Mouse (Mus musculus) gastrocnemius, adult 18-20 months (tissue): ENCODE data around the gene Myo1a. TPM values are rescaled to one million over a fixed set of nuclear protein-coding genes. Genes with fewer than 3 reads are reported as not detected.
"Not testable (repeated sequence)": the region's sequence is repeated elsewhere in the genome, so short reads cannot be mapped to it uniquely, and the experiment has no call there.

ENCODE experiments used
- DNase-seq: peaks from one replicate; pipeline ENCODE4 v3.0.0; 2021; ENCODE audit warnings: low spot score
- long read RNA-seq, 2 experiments: library from polyadenylated mRNA; stranded (forward); transcript quantifications; one replicate each; pipeline ENCODE4 v2.0.0; 2021
- total RNA-seq, 2 experiments: library from RNA; stranded (reverse); gene quantifications; 2 replicates each; pipeline ENCODE4 v1.2.3; 2021

The Myo1a gene
- total RNA-seq = not detected
- long read RNA-seq, experiment 1 = 0 reads
- long read RNA-seq, experiment 2 = 0 reads

DNA sequence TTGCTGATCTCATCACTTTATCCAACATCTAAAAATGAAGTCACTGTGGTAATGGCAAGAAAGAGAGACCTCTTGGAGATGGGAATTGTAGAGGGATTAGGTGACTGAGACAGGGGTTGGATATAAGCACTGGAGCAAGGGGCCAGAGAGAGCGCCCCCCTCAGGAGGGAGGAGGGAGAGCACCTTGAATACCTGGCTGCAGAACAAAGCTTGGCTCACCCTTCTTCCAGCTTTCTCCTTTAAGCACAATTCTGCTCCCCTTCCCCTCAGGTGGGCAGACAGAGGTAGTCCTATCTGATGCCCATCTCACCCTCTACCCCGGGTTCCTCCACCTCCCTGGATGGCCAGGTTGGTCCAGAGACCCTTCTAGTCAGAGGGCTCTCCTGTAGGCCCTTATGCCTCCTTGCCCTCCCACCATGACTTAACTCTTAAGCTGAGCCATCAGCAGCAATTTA lies at the start of gene Myo1a:
Gene Myo1a, plus strand, starts transcription at position 405 of the 455 bp plus-strand sequence.
- DNase-seq = no peak

DNA sequence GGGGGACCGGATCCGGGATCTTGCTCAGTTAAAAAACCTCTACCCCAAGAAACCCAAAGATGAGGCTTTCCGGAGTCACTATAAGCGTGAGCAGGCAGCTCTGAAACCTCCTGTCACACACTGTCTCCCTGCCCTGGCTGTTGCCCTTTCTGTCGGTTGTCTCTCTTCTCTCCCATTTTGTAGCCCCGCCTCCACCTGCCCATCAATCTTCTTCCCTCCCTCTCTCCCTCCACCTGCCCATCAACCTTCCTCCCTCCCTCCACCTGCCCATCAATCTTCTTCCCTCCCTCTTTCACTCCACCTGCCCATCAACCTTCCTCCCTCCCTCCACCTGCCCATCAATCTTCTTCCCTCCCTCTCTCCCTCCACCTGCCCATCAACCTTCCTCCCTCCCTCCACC lies 47.4 kb upstream of the Myo1a start:
- not testable (repeated sequence) for DNase-seq

DNA sequence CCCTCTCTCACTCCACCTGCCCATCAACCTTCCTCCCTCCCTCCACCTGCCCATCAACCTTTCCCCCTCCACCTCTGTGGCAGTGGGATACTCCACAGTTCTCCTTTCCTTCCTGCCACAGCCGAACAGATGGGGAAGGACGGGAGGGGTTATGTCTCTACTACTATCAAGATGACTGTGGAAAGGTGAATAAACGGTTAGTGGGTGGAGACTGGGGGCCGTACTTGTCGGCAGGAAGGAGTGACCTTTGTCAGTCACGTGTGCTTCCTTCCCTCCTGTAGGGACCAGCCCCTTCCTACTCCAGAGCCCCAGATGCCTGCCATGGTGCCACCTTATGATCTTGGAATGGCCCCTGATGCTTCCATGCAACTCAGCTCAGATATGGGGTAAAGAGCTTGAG lies 46.9 kb upstream of the Myo1a start:
- no peak for DNase-seq

DNA sequence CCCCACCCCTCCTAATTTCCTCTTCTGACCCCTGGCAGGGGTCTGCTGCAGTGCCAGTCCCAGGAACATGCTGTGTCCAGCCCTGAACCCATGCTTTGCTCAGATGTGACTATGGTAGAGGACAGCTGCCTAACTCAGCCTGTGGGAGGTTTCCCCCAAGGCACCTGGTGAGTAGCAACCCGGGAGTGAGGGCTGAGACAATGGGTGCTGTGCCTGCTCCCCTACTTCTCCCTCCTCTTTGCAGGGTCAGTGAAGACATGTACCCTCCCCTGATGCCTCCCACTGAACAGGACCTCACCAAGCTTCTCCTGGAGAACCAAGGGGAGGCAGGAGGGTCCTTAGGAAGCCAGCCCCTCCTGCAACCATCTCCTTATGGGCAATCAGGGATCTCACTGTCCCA lies 45.4 kb upstream of the Myo1a start:
- no peak for DNase-seq

GRCm38 (mm10) chr10:127661291-127661914 lies 43.6 kb upstream of the Myo1a start:
- no peak for DNase-seq

GRCm38 (mm10) chr10:127661915-127662663 lies 42.9 kb upstream of the Myo1a start:
- no peak for DNase-seq

DNA sequence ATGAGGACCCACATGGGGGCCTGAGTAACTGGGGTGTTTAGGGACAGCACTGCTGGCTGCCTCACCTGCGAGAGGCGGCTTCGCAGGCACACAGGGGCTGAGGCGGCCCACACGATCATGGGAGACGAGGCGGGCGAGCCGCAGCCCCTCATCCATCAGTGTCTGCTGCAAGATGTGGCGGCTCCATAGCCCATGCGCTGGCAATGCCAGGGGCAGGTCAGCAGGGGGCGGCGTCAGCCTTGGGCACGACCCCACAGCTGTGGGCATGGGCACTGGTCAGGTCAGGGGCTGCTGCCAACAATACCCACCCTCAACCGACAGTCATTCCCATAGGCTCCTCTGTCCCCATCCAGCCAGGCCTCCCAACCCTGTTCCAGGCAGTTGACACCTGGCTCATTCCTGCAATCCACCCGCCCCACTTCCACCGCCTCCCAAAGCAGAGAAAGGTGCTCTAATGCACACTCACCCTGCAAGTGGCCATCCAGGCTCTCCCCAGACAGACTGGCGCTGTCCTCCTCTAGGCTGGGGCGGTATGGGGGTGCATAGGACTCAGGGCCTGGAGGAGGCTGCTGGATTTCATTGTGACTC lies 42.2 kb upstream of the Myo1a start:
- no peak for DNase-seq

DNA sequence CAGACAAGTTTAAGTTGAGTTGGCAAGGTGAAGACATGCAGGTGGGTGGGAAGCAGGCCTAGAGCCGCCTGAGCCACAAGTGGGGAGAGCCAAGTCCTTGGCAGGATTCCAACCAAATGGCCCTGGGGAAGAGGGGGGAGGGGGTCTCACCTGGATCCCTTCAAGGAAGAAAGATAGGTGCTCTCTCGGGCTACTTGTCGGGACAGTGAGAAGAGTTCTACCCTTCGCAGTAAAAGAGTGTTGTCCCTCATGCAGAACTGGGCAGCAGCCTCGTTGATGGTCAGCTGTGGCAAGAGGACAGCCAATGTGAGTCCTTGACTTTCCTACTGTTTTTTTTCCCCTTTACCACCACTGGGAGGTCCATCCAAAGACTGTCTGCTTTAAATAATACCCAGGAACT lies 41.4 kb upstream of the Myo1a start:
- DNase-seq = no peak

- DNase-seq = no peak
These were observed 40.8 kb upstream of the Myo1a start for GRCm38 (mm10) chr10:127664166-127664565.

- no peak for DNase-seq
These were observed 40.1 kb upstream of the Myo1a start for GRCm38 (mm10) chr10:127664891-127665290.

DNA sequence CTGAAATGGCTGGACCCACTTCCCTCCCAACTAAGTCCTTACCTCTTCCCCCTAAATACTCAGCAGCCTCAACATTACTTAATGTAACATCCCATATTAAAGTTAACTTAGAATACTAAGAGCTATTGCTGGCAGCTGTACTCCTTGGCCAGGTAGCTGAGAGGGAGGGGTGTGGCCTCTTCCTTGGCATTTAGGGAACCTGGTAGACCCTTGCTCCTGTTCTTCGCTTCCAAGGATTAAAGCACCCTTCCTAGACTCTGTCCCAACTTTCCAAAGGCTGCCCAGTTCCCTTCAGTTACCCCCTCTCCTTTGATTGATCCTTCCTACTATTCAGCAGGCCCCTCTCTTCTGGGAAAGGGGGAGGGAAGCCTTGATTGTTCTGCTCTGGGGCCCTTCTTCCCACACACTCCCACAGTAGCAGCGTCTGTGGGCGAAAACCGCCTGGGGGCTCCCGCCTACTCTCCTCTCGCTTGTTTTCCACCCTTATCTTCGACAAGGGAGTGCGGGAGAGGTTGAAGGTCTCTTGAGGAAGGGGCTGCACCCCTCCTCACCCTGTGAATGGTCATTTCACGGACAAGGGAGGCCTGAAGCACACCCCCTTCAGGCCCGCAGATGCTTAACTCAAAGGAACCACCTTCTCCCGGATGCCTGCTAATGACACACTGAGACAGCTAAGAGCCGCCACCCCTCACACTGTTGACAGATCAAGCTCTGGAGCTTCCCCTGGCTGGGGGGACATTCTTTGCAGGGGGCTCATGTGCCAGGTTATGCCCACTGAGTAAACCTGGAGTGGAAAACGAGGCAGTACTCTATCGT lies 39.4 kb upstream of the Myo1a start:
- DNase-seq = no peak

GRCm38 (mm10) chr10:127666501-127667268 lies 38.3 kb upstream of the Myo1a start, which contains the start of gene Nemp1:
Nemp1 (plus strand) TSS chr10:127666901.
- peak; percentile 81 for DNase-seq

DNA sequence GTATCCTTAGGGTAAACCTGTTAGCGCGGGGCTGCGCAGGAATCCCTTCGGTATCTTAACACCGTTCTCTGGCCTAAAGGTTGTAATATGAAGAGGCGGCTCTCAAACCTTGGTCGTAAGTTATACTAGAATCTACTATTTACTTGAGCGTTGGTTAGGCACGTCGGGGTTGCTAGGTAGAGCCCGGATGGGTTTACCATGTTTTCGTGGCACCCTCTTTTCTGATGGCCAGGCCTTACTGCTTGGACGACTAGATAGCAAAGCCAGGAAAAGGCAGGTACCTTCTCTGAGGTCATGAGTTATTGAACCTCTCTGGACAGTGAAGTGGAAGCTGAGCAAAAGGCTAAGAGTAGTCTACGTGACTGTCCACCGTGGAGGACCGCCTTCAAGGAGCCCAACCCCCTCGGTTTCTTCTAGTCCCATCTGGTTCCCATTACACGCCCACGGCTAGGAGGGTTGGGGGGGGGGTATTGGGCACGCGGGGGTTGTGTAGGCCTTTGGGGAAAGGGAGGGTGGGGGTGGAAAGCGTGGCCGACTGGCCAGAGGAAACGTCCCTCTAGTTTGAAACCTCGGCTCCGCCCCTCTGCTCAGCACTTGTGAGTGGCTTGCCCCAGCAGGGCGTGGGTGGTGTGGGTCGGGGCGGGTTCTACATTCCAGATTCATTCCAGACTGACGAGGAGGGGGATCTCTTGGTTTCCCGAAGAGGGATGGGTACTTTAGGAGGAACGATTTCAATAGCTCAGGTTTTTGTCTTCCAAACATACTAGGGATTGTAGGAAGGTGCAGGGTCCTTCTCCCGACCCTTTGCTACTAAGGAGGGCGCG lies 37.5 kb upstream of the Myo1a start:
- DNase-seq = peak; percentile 90

GRCm38 (mm10) chr10:127668093-127669050 lies 36.6 kb upstream of the Myo1a start, which contains the start of gene Nab2:
Nab2 (minus strand) TSS chr10:127668568.
- DNase-seq = peak; percentile 80

DNA sequence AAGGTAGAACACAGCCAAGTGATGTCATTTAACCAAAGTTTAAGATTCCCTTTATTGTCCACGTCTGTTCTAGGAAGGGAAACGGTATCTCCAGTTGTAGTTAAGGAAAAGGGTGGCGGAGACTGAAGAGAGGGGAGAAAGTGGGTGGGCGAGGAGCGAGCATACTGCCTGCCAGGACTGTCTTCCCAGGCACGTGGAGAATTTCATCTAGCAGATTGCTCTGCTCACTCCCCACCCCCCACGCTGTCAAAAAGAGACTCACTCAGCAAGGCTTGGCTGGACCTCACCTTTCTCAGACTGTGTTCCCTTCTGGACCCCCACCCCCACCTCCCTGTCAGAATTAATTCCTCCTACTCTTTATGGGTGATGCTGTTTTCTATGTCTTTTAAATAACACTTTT lies 35.8 kb upstream of the Myo1a start:
- no peak for DNase-seq

DNA sequence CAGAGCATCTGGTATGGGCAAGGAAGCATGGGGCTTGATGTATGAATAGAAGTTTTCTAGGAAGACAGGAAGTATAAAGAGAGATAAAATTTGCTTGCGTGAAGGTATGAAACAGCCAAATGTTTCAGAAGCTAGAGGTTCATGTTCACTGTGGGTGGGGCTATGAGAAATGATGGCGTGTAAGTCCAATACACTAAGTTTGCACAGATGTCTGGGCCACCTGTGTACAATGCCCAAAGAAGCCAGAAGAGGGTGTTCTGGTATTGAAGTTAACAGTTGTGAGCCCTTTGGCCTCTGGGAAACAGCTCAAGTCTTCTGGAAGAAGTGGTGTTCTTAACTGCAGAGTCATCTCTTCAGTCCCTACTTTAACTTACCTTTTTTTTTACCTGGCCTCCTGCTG lies 34.8 kb upstream of the Myo1a start:
- no peak for DNase-seq

- DNase-seq = no peak
These were observed 33.7 kb upstream of the Myo1a start for GRCm38 (mm10) chr10:127671276-127671675.

DNA sequence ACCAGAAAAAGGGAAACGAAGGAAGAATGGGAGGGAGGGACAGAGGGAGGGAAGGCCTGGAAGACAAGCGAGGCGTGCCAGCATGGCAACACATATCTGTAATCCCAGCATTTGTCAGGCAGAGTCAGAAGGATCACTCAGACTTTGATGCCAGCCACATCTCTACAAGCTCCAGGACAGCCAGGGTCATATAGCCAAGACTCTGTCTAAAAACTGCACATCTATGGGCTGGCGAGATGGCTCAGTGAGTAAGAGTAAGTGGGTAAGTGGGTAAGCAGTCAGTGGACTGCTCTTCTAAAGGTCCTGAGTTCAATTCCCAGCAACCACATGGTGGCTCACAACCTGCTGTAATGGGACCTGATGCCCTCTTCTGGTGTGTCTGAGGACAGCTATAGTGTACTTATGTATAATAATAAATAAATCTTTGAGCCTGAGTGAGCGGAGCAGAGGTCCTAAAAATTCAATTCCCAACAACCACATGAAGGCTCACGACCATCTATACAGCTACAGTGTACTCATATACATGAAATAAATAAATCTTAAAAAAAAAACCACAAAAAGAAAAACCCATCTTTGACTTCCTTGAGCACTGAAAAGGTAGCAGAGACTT lies 30.8 kb upstream of the Myo1a start:
- DNase-seq = no peak
